Mouse (Mus musculus) limb, embryonic 13.5 days (tissue): ENCODE results near the gene Itln1. TPM values are rescaled to one million over a fixed set of nuclear protein-coding genes. Genes with fewer than 3 reads are reported as not detected.
"Not testable (repeated sequence)": the region's sequence is repeated elsewhere in the genome, so short reads cannot be mapped to it uniquely, and the experiment has no call there.

Experiments used
- ATAC-seq: fragments of 200-750 bp; cut with Nextera tagmentation; 2 replicates; pipeline ENCODE4 v1.8.0; 2017; ENCODE audit warnings: low read depth, moderate number of reproducible peaks, moderate TSS enrichment; ENCODE audit not compliant: low FRiP score
- H3K27ac ChIP-seq: fragments of 300-500 bp; sonication (generic); 2 replicates; pipeline ENCODE4 v1.5.1; 2015; ENCODE audit warnings: inconsistent platforms, mild to moderate bottlenecking, moderate library complexity
- H3K27me3 ChIP-seq: fragments of 300-500 bp; sonication (generic); 2 replicates; pipeline ENCODE4 v1.6.1; 2015; ENCODE audit warnings: mild to moderate bottlenecking, inconsistent platforms
- H3K36me3 ChIP-seq: fragments of 300-500 bp; sonication (generic); 2 replicates; pipeline ENCODE4 v1.6.1; 2015; ENCODE audit warnings: inconsistent platforms, mild to moderate bottlenecking, moderate library complexity
- H3K4me1 ChIP-seq: fragments of 300-500 bp; sonication (generic); 2 replicates; pipeline ENCODE4 v1.6.1; 2015; ENCODE audit warnings: inconsistent platforms
- H3K4me2 ChIP-seq: fragments of 300-500 bp; sonication (generic); replicated peaks from 2 replicates; pipeline ENCODE4 v1.6.1; 2015; ENCODE audit warnings: inconsistent platforms, mild to moderate bottlenecking, moderate library complexity
- H3K4me3 ChIP-seq: fragments of 300-500 bp; sonication (generic); 2 replicates; pipeline ENCODE4 v1.5.1; 2015; ENCODE audit warnings: moderate library complexity, mild to moderate bottlenecking, inconsistent platforms
- H3K9ac ChIP-seq: fragments of 300-500 bp; sonication (generic); 2 replicates; pipeline ENCODE4 v1.6.1; 2015; ENCODE audit warnings: mild to moderate bottlenecking, inconsistent platforms
- H3K9me3 ChIP-seq: fragments of 300-500 bp; sonication (generic); 2 replicates; pipeline ENCODE4 v1.6.1; 2016; ENCODE audit warnings: inconsistent platforms
- WGBS: fragments of 180-500 bp; shearing (Covaris S2); methylation state at CpG from one replicate; pipeline ENCODE4 v1.1.7; 2015; 5-methylcytosine and 5-hydroxymethylcytosine counted together
- polyA plus RNA-seq: library from polyadenylated mRNA; unstranded; fragments of >200 nt; fragmentation: Nextera tagmentation; extraction: Ambion mirVana; gene quantifications from 2 replicates; pipeline ENCODE4 v1.2.1, GENCODE M21; 2015

The Itln1 gene
- polyA plus RNA-seq, 1 experiment from 2014 or later = not detected

GRCm38 (mm10) chr1:171477123-171477522 is 58.0 kb downstream of the Itln1 start:
- no peaks in the 10 kb centered on the region for H3K4me1 ChIP-seq
- ATAC-seq = no peak
- peaks cover 3% of the 10 kb centered on the region; the same call in 1 of the 2 replicates for H3K9me3 ChIP-seq
- H3K4me2 ChIP-seq = no peak overlapping the region
- WGBS = 71% methylated on average over 8 of the region's 8 CpGs
- no peak overlapping the region for H3K27ac ChIP-seq
- H3K27me3 ChIP-seq = no peaks in the 10 kb centered on the region
- no peak overlapping the region for H3K9ac ChIP-seq
- no peaks in the 10 kb centered on the region for H3K36me3 ChIP-seq
- H3K4me3 ChIP-seq = no peak overlapping the region

- H3K4me3 ChIP-seq = no peak overlapping the region
- H3K27me3 ChIP-seq = no peaks in the 10 kb centered on the region
- ATAC-seq = no peak
- no peak overlapping the region for H3K9ac ChIP-seq
- 66% methylated on average over 9 of the region's 9 CpGs for WGBS
- H3K36me3 ChIP-seq = no peaks in the 10 kb centered on the region
- H3K4me2 ChIP-seq = no peak overlapping the region
- H3K9me3 ChIP-seq = no peaks in the 10 kb centered on the region
- H3K4me1 ChIP-seq = no peaks in the 10 kb centered on the region
- H3K27ac ChIP-seq = no peak overlapping the region
Measured at GRCm38 (mm10) chr1:171473920-171474640, 61.0 kb downstream of the Itln1 start.

GRCm38 (mm10) chr1:171473506-171473905 is 61.6 kb downstream of the Itln1 start:
- Histone ChIP-seq H3K27ac (no peak overlapping the region), H3K4me1 (no peaks in the 10 kb centered on the region), H3K4me3 (no peak overlapping the region), H3K27me3 (no peaks in the 10 kb centered on the region), H3K9ac (no peak overlapping the region), H3K9me3 (no peaks in the 10 kb centered on the region), H3K36me3 (no peaks in the 10 kb centered on the region), H3K4me2 (no peak overlapping the region)
- WGBS = 46% methylated on average over 4 of the region's 4 CpGs
- ATAC-seq = no peak

GRCm38 (mm10) chr1:171471941-171472340 is 63.2 kb downstream of the Itln1 start:
- not testable (repeated sequence) for H3K36me3 ChIP-seq, H3K9ac ChIP-seq, H3K9me3 ChIP-seq, H3K4me2 ChIP-seq, H3K27me3 ChIP-seq, H3K27ac ChIP-seq, H3K4me3 ChIP-seq, H3K4me1 ChIP-seq, ATAC-seq
- WGBS = 89% methylated on average over 8 of the region's 8 CpGs

- Histone ChIP-seq H3K9me3 (no peaks in the 10 kb centered on the region), H3K4me3 (no peak overlapping the region), H3K36me3 (no peaks in the 10 kb centered on the region), H3K9ac (no peak overlapping the region), H3K4me2 (no peak overlapping the region), H3K4me1 (no peaks in the 10 kb centered on the region), H3K27me3 (no peaks in the 10 kb centered on the region), H3K27ac (no peak overlapping the region)
- WGBS = 74% methylated on average over 1 of the region's 1 CpGs
- no peak for ATAC-seq
Measured at GRCm38 (mm10) chr1:171471452-171471851, 63.6 kb downstream of the Itln1 start.

- Histone ChIP-seq H3K27me3 (no peaks in the 10 kb centered on the region), H3K4me3 (no peak overlapping the region), H3K9me3 (no peaks in the 10 kb centered on the region), H3K36me3 (no peaks in the 10 kb centered on the region), H3K27ac (no peak overlapping the region), H3K9ac (no peak overlapping the region), H3K4me1 (no peaks in the 10 kb centered on the region), H3K4me2 (no peak overlapping the region)
- WGBS = 90% methylated on average over 5 of the region's 5 CpGs
- ATAC-seq = no peak
Measured at GRCm38 (mm10) chr1:171470896-171471295, 64.2 kb downstream of the Itln1 start.

- Histone ChIP-seq H3K4me2 (peak overlapping the region; percentile 25; the same call in 1 of the 2 replicates), H3K27me3 (no peaks in the 10 kb centered on the region), H3K4me1 (no peaks in the 10 kb centered on the region), H3K4me3 (no peak overlapping the region), H3K36me3 (no peaks in the 10 kb centered on the region), H3K9me3 (no peaks in the 10 kb centered on the region), H3K27ac (no peak overlapping the region), H3K9ac (no peak overlapping the region)
- no peak for ATAC-seq
- 31% methylated on average over 7 of the region's 7 CpGs for WGBS
Measured at GRCm38 (mm10) chr1:171470371-171470871, 64.7 kb downstream of the Itln1 start.

- Histone ChIP-seq H3K4me1 (no peaks in the 10 kb centered on the region), H3K4me2 (no peak overlapping the region), H3K9ac (no peak overlapping the region), H3K36me3 (no peaks in the 10 kb centered on the region), H3K27ac (no peak overlapping the region), H3K4me3 (no peak overlapping the region), H3K27me3 (no peaks in the 10 kb centered on the region), H3K9me3 (no peaks in the 10 kb centered on the region)
- no peak for ATAC-seq
- WGBS = 89% methylated on average over 3 of the region's 3 CpGs
Measured at GRCm38 (mm10) chr1:171469678-171470077, 65.4 kb downstream of the Itln1 start.

Other genes starting within 250 kb of the Itln1 start
- 126 TPM in 2 replicates for gene Usp21, start 247.3 kb downstream of the Itln1 start, polyA plus RNA-seq
- 110 and 116 TPM in 2 replicates for gene Ufc1, start 240.3 kb downstream of the Itln1 start, polyA plus RNA-seq
- gene Dedd, start 206.1 kb downstream of the Itln1 start, polyA plus RNA-seq = 61.1 and 66.2 TPM in 2 replicates
- gene Nit1, start 189.6 kb downstream of the Itln1 start, polyA plus RNA-seq = 43.5 and 43.9 TPM in 2 replicates
- gene Pfdn2, start 189.6 kb downstream of the Itln1 start, polyA plus RNA-seq = 120 and 128 TPM in 2 replicates
- 2.2 and 2.3 TPM in 2 replicates for gene Klhdc9, start 174.5 kb downstream of the Itln1 start, polyA plus RNA-seq
- gene Nectin4, start 165.2 kb downstream of the Itln1 start, polyA plus RNA-seq = 11.7 and 13.7 TPM in 2 replicates
- gene Arhgap30, start 146.3 kb downstream of the Itln1 start, polyA plus RNA-seq = 1.4 and 1.5 TPM in 2 replicates
- gene Usf1, start 124.0 kb downstream of the Itln1 start, polyA plus RNA-seq = 102 and 118 TPM in 2 replicates
- 7.3 and 9.0 TPM in 2 replicates for gene Tstd1, start 116.4 kb downstream of the Itln1 start, polyA plus RNA-seq
- 40.4 and 40.6 TPM in 2 replicates for gene F11r, start 97.8 kb downstream of the Itln1 start, polyA plus RNA-seq
- gene Alyref2, start 31.8 kb downstream of the Itln1 start, polyA plus RNA-seq = 15.8 and 16.4 TPM in 2 replicates
- 0.11 TPM in 1 of 2 replicates, not detected in the other for gene Cd244a, start 23.9 kb upstream of the Itln1 start, polyA plus RNA-seq
- 0.18 and 0.29 TPM in 2 replicates for gene Ly9, start 72.1 kb upstream of the Itln1 start, polyA plus RNA-seq
- 0.65 TPM in 1 of 2 replicates, not detected in the other for gene Slamf7, start 117.7 kb upstream of the Itln1 start, polyA plus RNA-seq
- 2.0 and 2.2 TPM in 2 replicates for gene Cd48, start 146.7 kb upstream of the Itln1 start, polyA plus RNA-seq
- gene Slamf1, start 231.8 kb upstream of the Itln1 start, polyA plus RNA-seq = 0.25 and 0.28 TPM in 2 replicates